Mouse (Mus musculus): ENCODE data around the gene Pde6b.
A peak's percentile ranks its signal among the peaks of the same experiment; 100 is the strongest.

Gene Pde6b

GRCm38 (mm10) chr5:108388201-108388600 lies at the start of gene Pde6b:
TSS of gene Pde6b (plus strand) at chr5:108388391.
- no peak for DNase-seq (ENCODE audit: low spot score in 2 of 2)

DNA sequence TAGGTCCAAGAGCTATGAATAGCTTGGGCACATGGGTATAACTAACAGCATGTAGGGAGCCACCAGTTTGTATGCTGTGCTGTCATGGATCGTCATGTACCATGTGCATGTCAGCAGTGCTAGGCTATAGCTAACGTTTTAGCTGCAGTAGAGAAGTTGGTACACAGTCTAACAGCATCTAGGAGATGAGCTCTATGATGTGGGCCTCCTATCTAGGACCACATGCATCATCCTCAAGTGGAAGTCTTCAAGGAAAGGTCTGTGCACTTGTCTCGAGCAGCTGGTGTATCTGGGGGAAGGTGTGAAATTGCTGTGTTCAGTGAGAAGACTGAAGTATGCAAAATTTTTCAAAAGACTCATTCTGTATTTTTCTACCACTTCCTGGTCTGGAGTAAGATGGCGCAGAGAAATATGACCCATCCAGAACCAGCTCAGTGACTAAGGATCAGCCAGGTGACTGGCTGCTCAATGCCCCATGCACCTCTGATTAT lies 44.5 kb upstream of the Pde6b start:
- no peak for DNase-seq (ENCODE audit: low spot score in 2 of 2)

DNA sequence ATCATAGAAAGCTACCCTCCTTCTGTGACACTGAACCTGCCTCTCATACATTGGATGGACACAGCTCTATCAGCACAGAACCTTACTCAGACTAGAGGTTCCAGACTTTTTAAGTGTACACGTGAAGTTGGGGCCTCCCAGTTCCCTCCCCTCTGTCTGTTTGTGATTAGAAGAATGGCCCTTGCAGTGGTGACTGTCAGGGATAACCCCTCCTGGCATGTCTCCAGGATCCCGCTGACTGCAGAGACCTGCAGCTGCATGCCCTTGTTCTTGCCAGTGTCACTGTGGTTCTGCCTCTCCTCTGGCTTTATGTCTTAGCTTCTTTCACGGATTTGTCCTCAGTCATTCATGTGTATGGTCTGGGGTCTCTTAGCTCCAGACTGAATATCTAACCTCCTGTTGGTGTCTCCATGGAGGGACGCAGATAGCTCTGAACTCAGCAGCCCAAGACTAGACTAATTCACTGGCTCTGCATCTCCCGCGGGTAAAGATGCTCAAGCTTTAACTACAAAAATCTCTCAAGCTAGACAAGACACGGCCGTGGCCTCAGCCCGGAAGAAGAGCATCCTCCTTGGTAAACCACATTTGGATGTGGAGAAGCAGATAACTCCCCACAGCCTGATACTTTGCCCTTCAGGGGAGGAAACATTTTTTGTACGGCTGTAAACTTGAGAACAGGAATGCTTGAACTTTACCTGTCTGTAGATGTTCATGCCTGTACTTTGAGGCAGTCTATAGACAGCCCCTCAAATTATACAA lies 42.7 kb upstream of the Pde6b start:
- DNase-seq (ENCODE audit: low spot score in 2 of 2), result peak in 1 of 2 experiments; percentile 7

GRCm38 (mm10) chr5:108347843-108348242 lies 40.3 kb upstream of the Pde6b start:
- no peak for DNase-seq (ENCODE audit: low spot score in 2 of 2)

DNA sequence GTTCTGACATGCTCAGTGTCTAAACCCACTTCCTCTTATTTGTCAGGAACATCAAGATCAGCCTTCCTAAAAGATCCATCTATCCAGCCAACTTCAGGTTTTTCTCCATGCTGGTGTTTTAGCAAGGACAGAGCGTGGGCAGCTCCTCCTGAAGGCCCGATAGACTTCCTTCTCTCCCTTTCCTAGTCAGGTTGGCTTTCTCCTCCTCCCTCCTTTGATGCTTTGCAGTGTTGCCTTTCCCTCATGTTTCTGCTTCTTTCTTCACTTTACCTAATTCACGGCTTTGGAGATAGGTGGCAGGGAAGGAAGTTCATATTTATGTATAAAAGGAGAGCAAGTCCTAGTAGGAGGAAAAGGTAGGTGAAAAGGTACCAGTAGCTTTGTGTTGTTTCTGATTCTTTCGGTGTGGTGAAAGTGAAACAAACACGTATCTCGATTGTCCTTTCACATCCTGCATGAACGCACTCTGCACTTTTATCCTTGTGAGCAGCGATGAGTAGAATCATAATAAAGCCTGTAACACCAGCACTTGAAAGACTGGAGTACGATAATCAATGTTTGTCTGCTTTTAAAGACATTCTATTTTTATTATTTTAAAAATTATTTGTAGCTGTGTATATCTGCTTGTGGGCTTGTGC lies 38.6 kb upstream of the Pde6b start:
- no peak for DNase-seq (ENCODE audit: low spot score in 2 of 2)

DNA sequence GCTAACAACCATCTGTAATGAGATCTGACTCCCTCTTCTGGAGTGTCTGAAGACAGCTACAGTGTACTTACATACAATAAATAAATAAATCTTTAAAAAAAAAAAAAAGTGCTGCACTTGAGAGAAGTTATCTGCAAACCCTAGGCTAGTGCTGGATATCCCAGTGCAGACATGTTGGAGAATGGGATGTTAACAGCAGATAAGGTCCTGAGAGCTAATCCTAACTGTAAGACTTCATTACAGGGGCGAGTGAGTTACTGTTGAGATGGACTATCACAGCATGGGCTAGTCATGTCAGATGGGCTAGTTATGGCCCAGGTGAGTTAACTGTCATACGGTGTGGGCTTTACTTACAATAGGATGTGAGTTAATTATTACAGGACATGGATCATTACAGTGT lies 34.1 kb upstream of the Pde6b start:
- no peak for DNase-seq (ENCODE audit: low spot score in 2 of 2)

GRCm38 (mm10) chr5:108357862-108358261 lies 30.3 kb upstream of the Pde6b start:
- DNase-seq (ENCODE audit: low spot score in 2 of 2), result no peak

- DNase-seq (ENCODE audit: low spot score in 2 of 2), result no peak
Measured at GRCm38 (mm10) chr5:108359491-108359890, 28.7 kb upstream of the Pde6b start.

GRCm38 (mm10) chr5:108360211-108360610 lies 28.0 kb upstream of the Pde6b start:
- DNase-seq (ENCODE audit: low spot score in 2 of 2), result no peak

GRCm38 (mm10) chr5:108362330-108362729 lies 25.9 kb upstream of the Pde6b start:
- DNase-seq (ENCODE audit: low spot score in 2 of 2), result no peak

- no peak for DNase-seq (ENCODE audit: low spot score in 2 of 2)
Measured at GRCm38 (mm10) chr5:108366328-108366983, 21.7 kb upstream of the Pde6b start.

DNA sequence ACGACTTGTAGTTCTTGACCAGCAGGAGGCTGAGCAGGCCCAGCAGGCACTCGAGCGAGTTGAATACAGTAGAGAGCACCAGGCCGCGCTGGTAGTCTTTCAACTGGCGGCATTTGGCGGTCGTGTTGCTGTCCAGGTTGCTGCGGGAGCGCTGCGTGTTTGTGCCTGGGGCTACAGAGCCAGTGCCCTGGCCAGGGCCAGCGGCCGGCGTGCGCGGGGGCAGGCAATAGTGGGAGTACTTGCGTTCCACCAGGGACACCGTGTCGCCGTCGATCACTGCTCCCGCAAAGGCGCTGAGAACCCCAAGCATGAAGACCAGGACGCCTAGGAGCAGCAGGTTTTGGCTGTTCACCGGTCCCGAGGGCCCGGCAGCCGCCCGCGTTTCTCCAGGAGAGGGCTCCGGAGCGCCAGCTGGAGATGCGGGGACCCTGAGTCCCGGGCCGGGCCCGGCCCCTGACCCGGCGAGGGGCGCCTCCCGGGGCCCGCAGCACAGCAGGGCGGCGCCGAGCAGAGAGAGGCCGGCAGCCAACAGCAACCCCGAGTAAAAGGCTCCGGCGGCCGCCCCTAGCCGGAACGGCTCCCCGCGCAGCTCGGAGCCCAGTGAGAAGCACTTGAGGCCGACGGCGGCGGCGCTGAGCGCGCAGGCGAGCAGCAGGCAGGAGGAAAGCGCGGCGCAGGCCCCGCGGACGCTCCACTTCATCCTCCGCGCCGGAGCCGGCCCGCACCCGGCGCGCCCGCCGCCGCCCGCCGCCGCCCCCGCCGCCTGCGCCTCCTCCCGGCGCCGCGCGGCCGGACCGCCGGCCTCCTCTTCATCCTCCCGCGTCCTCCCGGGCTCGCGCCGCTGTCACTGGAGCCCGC lies 21.0 kb upstream of the Pde6b start:
- no peak for DNase-seq (ENCODE audit: low spot score in 2 of 2)

DNA sequence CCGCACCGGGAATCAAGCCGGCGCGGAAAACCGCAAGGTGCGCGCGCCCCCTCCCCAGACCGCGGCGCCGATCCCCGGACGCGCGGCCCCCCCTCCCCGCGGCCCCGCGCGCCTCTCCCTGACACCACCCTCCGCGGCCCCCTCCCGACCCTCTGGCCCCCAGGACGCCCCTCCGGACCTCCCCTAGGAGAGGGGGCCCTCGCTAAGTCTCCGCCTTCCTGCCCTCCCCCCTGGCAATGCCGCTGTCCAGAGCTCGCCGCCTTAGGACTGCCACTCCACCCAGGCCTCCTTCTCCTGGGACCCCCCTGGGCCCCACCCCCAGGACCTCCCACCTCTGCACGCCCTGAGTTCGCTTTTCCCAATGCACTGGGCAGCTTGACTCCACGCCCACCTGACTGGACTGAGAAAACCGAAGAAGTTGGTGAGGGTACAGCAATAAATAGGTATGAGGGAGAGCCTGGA lies 20.3 kb upstream of the Pde6b start, which contains the start of gene Gm42517:
Gene Gm42517, minus strand, starts transcription at position 52 of the 462 bp plus-strand sequence.
- DNase-seq (ENCODE audit: low spot score in 2 of 2), result no peak

DNA sequence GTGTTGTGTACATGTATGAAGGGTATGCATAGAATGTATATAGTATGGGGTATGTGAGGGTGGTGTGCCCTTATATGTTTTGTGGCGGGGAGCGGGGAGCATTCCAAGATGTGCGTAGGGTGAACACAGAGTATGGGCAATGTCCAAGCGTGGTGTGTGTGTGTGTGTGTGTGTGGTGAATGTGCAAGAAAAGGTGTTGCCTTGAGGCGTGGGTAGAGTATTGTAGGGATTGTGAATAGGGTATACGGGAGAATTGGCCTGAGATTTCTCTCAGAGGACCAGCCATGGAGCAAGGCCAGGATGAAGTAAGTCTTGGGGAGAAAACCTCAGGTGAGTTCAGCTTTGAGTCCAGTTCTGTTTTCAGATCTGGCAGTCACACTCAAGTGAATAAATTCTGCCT lies 19.7 kb upstream of the Pde6b start:
- no peak for DNase-seq (ENCODE audit: low spot score in 2 of 2)

- DNase-seq (ENCODE audit: low spot score in 2 of 2), result no peak
Measured at GRCm38 (mm10) chr5:108368851-108369621, 19.2 kb upstream of the Pde6b start.

GRCm38 (mm10) chr5:108369964-108370363 lies 18.2 kb upstream of the Pde6b start:
- DNase-seq (ENCODE audit: low spot score in 2 of 2), result no peak

DNA sequence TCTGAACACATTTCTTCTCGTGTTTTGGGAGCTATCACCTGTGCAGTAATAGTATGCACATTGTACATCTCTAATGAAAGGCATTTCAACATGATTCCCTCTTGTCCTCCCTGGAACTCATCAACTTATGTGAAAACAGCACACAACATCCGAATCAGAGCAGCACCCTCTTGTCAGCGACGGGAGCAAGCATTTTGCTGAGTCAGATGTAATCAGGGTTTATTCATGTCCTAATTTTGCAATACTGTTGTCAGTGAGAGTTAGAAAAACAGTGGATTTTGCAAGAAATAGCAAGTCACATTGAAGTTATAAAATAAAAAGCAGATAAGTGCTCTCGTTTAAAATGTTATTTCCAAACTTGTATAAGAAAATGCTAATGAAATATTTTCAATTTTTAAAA lies 14.1 kb upstream of the Pde6b start:
- no peak for DNase-seq (ENCODE audit: low spot score in 2 of 2)

DNA sequence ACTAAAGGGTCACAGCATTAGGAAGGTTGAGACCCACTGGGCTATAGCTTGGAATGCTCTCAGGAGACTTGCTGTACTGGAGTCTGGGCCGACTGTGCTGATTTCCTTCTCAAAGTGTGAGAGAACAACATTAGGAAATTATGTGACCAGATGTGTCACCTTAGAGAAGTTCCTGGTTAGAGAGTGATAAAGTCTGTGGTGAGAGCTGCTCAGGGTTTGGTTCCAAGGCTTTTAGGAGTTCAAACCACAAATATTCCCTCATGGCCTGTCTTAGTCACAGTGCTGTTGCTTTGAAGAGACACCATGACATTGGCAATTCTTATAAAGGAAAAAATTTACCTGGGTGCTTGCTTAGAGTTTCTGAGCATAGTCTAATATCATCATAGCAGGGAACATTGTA lies 12.1 kb upstream of the Pde6b start:
- DNase-seq (ENCODE audit: low spot score in 2 of 2), result no peak

- no peak for DNase-seq (ENCODE audit: low spot score in 2 of 2)
Measured at GRCm38 (mm10) chr5:108378346-108378745, 9.8 kb upstream of the Pde6b start.

GRCm38 (mm10) chr5:108385632-108386031 lies 2.6 kb upstream of the Pde6b start:
- DNase-seq (ENCODE audit: low spot score in 2 of 2), result no peak

DNA sequence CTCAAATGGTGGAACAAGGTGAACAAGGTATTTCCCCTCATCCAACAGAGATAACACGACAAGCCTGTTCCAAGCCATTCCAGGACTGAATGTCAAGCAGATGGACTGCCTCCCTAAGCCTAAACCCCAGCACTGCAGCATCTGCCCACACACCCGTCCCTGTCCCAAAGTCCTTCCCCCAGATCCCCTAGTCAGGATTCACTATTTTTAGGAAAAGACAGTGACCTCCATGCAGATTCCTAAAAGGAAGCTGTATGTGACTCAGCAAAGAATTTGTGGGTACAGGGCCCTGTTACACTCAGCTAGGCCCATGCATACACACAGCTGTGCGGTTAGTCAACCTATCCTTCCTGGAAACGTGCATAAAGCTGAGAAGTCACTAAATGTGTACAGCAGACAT lies 1.7 kb upstream of the Pde6b start:
- DNase-seq (ENCODE audit: low spot score in 2 of 2), result no peak

All from spleen, postnatal 14 days (tissue).